Mouse (Mus musculus): ENCODE data around the gene Nova2. TPM values are rescaled to one million over a fixed set of nuclear protein-coding genes. Genes with fewer than 3 reads are reported as not detected.

Gene Nova2
- polyA plus RNA-seq (2015; fragmentation: Nextera tagmentation; extraction: Ambion mirVana): 1.1 and 1.2 TPM in 2 replicates

GRCm38 (mm10) chr7:18925162-18925938 is at the start of gene Nova2:
TSS of gene Nova2 (plus strand) at chr7:18925888.
- Histone ChIP-seq H3K4me1 (ENCODE audit: insufficient read depth, low read depth, low read length) (peaks cover 3% of the 10 kb centered on the region; the same call in 1 of the 2 replicates), H3K27me3 (replicated peaks; ENCODE audit: insufficient read depth, low read length) (peaks cover 13% of the 10 kb centered on the region), H3K9me3 (ENCODE audit: low read length) (no peaks in the 10 kb centered on the region), H3K4me2 (replicated peaks; ENCODE audit: low read depth, low read length) (peak within 1 kb of the TSS; percentile 64), H3K27ac (ENCODE audit: low read length) (peak within 1 kb of the TSS; percentile 89), H3K9ac (replicated peaks; ENCODE audit: low read depth) (peak within 1 kb of the TSS; percentile 62), H3K36me3 (ENCODE audit: insufficient read depth, low read length) (no peaks in the 10 kb centered on the region), H3K4me3 (ENCODE audit: low read depth, low read length) (peak within 1 kb of the TSS; percentile 53)
- DNase-seq (ENCODE audit: low spot score) (peak; percentile 88), ATAC-seq (peak; percentile 86)
- 0% methylated on average over 18 of the region's 45 CpGs for WGBS
- peak; percentile 48 for TF ChIP-seq CTCF (IDR thresholded peaks at IDR 0.05)
- TF ChIP-seq EP300 (IDR thresholded peaks at IDR 0.05): no peak

GRCm38 (mm10) chr7:18878691-18879090 is 47.0 kb upstream of the Nova2 start:
- Histone ChIP-seq H3K36me3 (ENCODE audit: insufficient read depth, low read length) (no peaks in the 10 kb centered on the region), H3K4me1 (ENCODE audit: insufficient read depth, low read depth, low read length) (no peaks in the 10 kb centered on the region), H3K9ac (replicated peaks; ENCODE audit: low read depth) (no peak overlapping the region), H3K4me2 (replicated peaks; ENCODE audit: low read depth, low read length) (no peak overlapping the region), H3K9me3 (ENCODE audit: low read length) (no peaks in the 10 kb centered on the region), H3K4me3 (ENCODE audit: low read depth, low read length) (no peak overlapping the region), H3K27ac (ENCODE audit: low read length) (no peak overlapping the region), H3K27me3 (replicated peaks; ENCODE audit: insufficient read depth, low read length) (no peaks in the 10 kb centered on the region)
- WGBS: 33% methylated on average over 7 of the region's 7 CpGs
- ATAC-seq (no peak), DNase-seq (ENCODE audit: low spot score) (no peak)
- TF ChIP-seq CTCF (IDR thresholded peaks at IDR 0.05): no peak
- TF ChIP-seq EP300 (IDR thresholded peaks at IDR 0.05): no peak

GRCm38 (mm10) chr7:18883991-18884744 is 41.5 kb upstream of the Nova2 start:
- H3K27me3 ChIP-seq (replicated peaks; ENCODE audit: insufficient read depth, low read length): no peaks in the 10 kb centered on the region
- H3K4me1 ChIP-seq (ENCODE audit: insufficient read depth, low read depth, low read length): no peaks in the 10 kb centered on the region
- H3K36me3 ChIP-seq (ENCODE audit: insufficient read depth, low read length): no peaks in the 10 kb centered on the region
- WGBS: 28% methylated on average over 9 of the region's 9 CpGs
- peak overlapping the region; percentile 43 for H3K27ac ChIP-seq (ENCODE audit: low read length)
- H3K4me2 ChIP-seq (replicated peaks; ENCODE audit: low read depth, low read length): 0 out of 2 replicates have a peak overlapping the region, but pooled peaks have one; percentile 1
- no peaks in the 10 kb centered on the region for H3K9me3 ChIP-seq (ENCODE audit: low read length)
- no peak for TF ChIP-seq CTCF (IDR thresholded peaks at IDR 0.05)
- TF ChIP-seq EP300 (IDR thresholded peaks at IDR 0.05): peak; percentile 52; the same call in 1 of the 2 replicates
- ATAC-seq: peak; percentile 90
- peak; percentile 75 for DNase-seq (ENCODE audit: low spot score)
- no peak overlapping the region for H3K4me3 ChIP-seq (ENCODE audit: low read depth, low read length)
- no peak overlapping the region for H3K9ac ChIP-seq (replicated peaks; ENCODE audit: low read depth)

- H3K36me3 ChIP-seq (ENCODE audit: insufficient read depth, low read length): no peaks in the 10 kb centered on the region
- TF ChIP-seq CTCF (IDR thresholded peaks at IDR 0.05) (no peak), EP300 (IDR thresholded peaks at IDR 0.05) (no peak)
- H3K9me3 ChIP-seq (ENCODE audit: low read length): no peaks in the 10 kb centered on the region
- H3K4me1 ChIP-seq (ENCODE audit: insufficient read depth, low read depth, low read length): no peaks in the 10 kb centered on the region
- H3K27ac ChIP-seq (ENCODE audit: low read length): peak overlapping the region; percentile 43
- H3K4me2 ChIP-seq (replicated peaks; ENCODE audit: low read depth, low read length): 0 out of 2 replicates have a peak overlapping the region, but pooled peaks have one; percentile 1
- ATAC-seq: peak; percentile 44
- H3K9ac ChIP-seq (replicated peaks; ENCODE audit: low read depth): no peak overlapping the region
- no peak overlapping the region for H3K4me3 ChIP-seq (ENCODE audit: low read depth, low read length)
- 34% methylated on average over 13 of the region's 13 CpGs for WGBS
- no peaks in the 10 kb centered on the region for H3K27me3 ChIP-seq (replicated peaks; ENCODE audit: insufficient read depth, low read length)
- no peak for DNase-seq (ENCODE audit: low spot score)
These were observed 40.8 kb upstream of the Nova2 start for GRCm38 (mm10) chr7:18884745-18885422.

- H3K36me3 ChIP-seq (ENCODE audit: insufficient read depth, low read length): no peaks in the 10 kb centered on the region
- no peak for ATAC-seq
- no peak overlapping the region for H3K4me3 ChIP-seq (ENCODE audit: low read depth, low read length)
- no peaks in the 10 kb centered on the region for H3K4me1 ChIP-seq (ENCODE audit: insufficient read depth, low read depth, low read length)
- no peak overlapping the region for H3K9ac ChIP-seq (replicated peaks; ENCODE audit: low read depth)
- H3K4me2 ChIP-seq (replicated peaks; ENCODE audit: low read depth, low read length): no peak overlapping the region
- no peaks in the 10 kb centered on the region for H3K27me3 ChIP-seq (replicated peaks; ENCODE audit: insufficient read depth, low read length)
- WGBS: 86% methylated on average over 1 of the region's 1 CpGs
- no peak for TF ChIP-seq EP300 (IDR thresholded peaks at IDR 0.05)
- TF ChIP-seq CTCF (IDR thresholded peaks at IDR 0.05): no peak
- H3K27ac ChIP-seq (ENCODE audit: low read length): no peak overlapping the region
- no peaks in the 10 kb centered on the region for H3K9me3 ChIP-seq (ENCODE audit: low read length)
- no peak for DNase-seq (ENCODE audit: low spot score)
These were observed 38.7 kb upstream of the Nova2 start for GRCm38 (mm10) chr7:18886963-18887362.

GRCm38 (mm10) chr7:18890848-18891247 is 34.8 kb upstream of the Nova2 start:
- Histone ChIP-seq H3K4me1 (ENCODE audit: insufficient read depth, low read depth, low read length) (peaks cover 5% of the 10 kb centered on the region), H3K9ac (replicated peaks; ENCODE audit: low read depth) (no peak overlapping the region), H3K36me3 (ENCODE audit: insufficient read depth, low read length) (no peaks in the 10 kb centered on the region), H3K4me3 (ENCODE audit: low read depth, low read length) (no peak overlapping the region), H3K9me3 (ENCODE audit: low read length) (no peaks in the 10 kb centered on the region), H3K27me3 (replicated peaks; ENCODE audit: insufficient read depth, low read length) (0 out of 2 replicates have a peak, but pooled peaks cover 5% of the 10 kb centered on the region), H3K4me2 (replicated peaks; ENCODE audit: low read depth, low read length) (no peak overlapping the region), H3K27ac (ENCODE audit: low read length) (no peak overlapping the region)
- TF ChIP-seq EP300 (IDR thresholded peaks at IDR 0.05) (no peak), CTCF (IDR thresholded peaks at IDR 0.05) (no peak)
- ATAC-seq (no peak), DNase-seq (ENCODE audit: low spot score) (no peak)
- WGBS: 91% methylated on average over 8 of the region's 8 CpGs
